21 mouse cellular contexts compared by ENCODE assay signal in the genomic region with DNA sequence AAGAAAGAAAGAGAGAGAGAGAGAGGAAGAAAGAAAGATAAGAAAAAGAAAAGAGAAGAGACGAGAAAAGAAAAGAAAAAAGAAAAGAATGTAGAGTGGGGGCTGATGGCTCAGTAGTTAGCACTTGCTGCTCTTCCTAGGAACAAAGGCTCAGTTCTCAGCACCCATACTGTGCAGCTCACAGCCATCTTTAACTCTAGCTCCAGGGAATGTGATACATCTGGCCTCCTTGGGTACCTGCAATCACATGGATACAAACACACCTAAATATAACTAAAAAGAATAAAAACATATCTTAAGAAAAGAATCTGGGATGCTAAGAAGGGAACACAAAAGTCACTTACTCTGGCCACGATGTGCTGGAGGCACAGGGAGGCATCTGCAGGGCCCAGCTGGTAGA. TPM values are rescaled to one million over a fixed set of nuclear protein-coding genes. Genes with fewer than 3 reads are reported as not detected.
DNase-seq lines count a peak whose midpoint lies in the region; ATAC-seq and TF ChIP-seq lines count a peak whose summit lies in the region.
"Had no signal": no experiment of that assay in that cellular context is flagged by ENCODE, and none has a peak within 500 bp of the region (broad histone marks: within the 10 kb centered on the region; RNA-seq: fewer than 3 reads in every experiment).

No protein-coding gene starts in this region.

- peak; percentile 56 for DNase-seq in heart, adult 11 months
- DNase-seq in ES-E14 (ENCODE audit: low read depth, low spot score) (no peak), ZHBTc4 (ENCODE audit: low read depth, low spot score) (peak; percentile 44)
- DNase-seq in thymus, postnatal 4 days = no peak
- no peak for DNase-seq in frontal cortex, postnatal 14 days (ENCODE audit: low spot score in 2 of 2)
- DNase-seq: B cell, adult 2 months; cerebellum, adult 8-10 months; cerebellum, adult 9-11 months; forebrain, postnatal 0 days had no signal

- in situ Hi-C loops in ES-E14 (cut with MboI; ENCODE audit: low sequenced_read_pairs in 2 of 2, unreplicated experiment in 2 of 2) = no loop called here

- no peaks in the 10 kb centered on the region for H3K9me3 ChIP-seq in heart, embryonic 11.5 days (replicated peaks; ENCODE audit: control insufficient read depth, low read length)
- H3K9me3 ChIP-seq in ES-E14 (ENCODE audit: control insufficient read depth, insufficient read depth, low read depth, low read length) = no peaks in the 10 kb centered on the region
- H3K9me3 ChIP-seq: embryonic facial prominence, embryonic 12.5 days; forebrain, embryonic 13.5 days; forebrain, embryonic 15.5 days had no signal

- no peak overlapping the region for H3K4me2 ChIP-seq in heart, embryonic 11.5 days
- H3K4me2 ChIP-seq: embryonic facial prominence, embryonic 12.5 days; forebrain, embryonic 13.5 days; forebrain, embryonic 15.5 days had no signal

- H3K4me1 ChIP-seq in heart, embryonic 11.5 days (ENCODE audit: control insufficient read depth, insufficient read depth, low read length) = no peaks in the 10 kb centered on the region
- peaks cover 11 to 13% of the 10 kb centered on the region in 2 experiments for H3K4me1 ChIP-seq in ES-E14 (ENCODE audit: control insufficient read depth in 2 of 2, insufficient read depth in 2 of 2, low read length in 2 of 2, poor library complexity in 1 of 2)
- H3K4me1 ChIP-seq: embryonic facial prominence, embryonic 12.5 days; forebrain, embryonic 13.5 days; forebrain, embryonic 15.5 days had no signal

- no peaks in the 10 kb centered on the region for H3K36me3 ChIP-seq in heart, embryonic 11.5 days (ENCODE audit: control insufficient read depth, insufficient read depth, low read length)
- H3K36me3 ChIP-seq in ES-E14 (ENCODE audit: control insufficient read depth, insufficient read depth, low read length, poor library complexity, severe bottlenecking) = peaks cover 3% of the 10 kb centered on the region; the same call in 1 of the 2 replicates
- H3K36me3 ChIP-seq: embryonic facial prominence, embryonic 12.5 days; forebrain, embryonic 15.5 days had no signal

- no peak overlapping the region for H3K27ac ChIP-seq in heart, embryonic 11.5 days (ENCODE audit: low read depth, low read length)
- H3K27ac ChIP-seq in ES-E14 (ENCODE audit: insufficient read depth, low read depth, low read length, poor library complexity, severe bottlenecking) = peak overlapping the region; percentile 96
- H3K27ac ChIP-seq: embryonic facial prominence, embryonic 12.5 days; forebrain, embryonic 13.5 days; forebrain, embryonic 15.5 days had no signal

- WGBS in heart, embryonic 11.5 days (ENCODE audit: insufficient replicate concordance) = 78% methylated on average over 2 of the region's 2 CpGs

- no peak overlapping the region for H3K9ac ChIP-seq in heart, embryonic 11.5 days (ENCODE audit: low read depth, low read length)
- peak overlapping the region; percentile 72 for H3K9ac ChIP-seq in ES-E14 (ENCODE audit: insufficient read depth, low read depth, low read length, poor library complexity, severe bottlenecking)
- H3K9ac ChIP-seq: embryonic facial prominence, embryonic 12.5 days; forebrain, embryonic 13.5 days; forebrain, embryonic 15.5 days; forebrain, postnatal 0 days had no signal

- H3K27me3 ChIP-seq in heart, embryonic 11.5 days (ENCODE audit: control insufficient read depth, insufficient read depth, low read length) = no peaks in the 10 kb centered on the region
- H3K27me3 ChIP-seq: CH12.LX; embryonic facial prominence, embryonic 12.5 days; forebrain, embryonic 13.5 days; forebrain, embryonic 15.5 days had no signal

- H3K4me3 ChIP-seq in heart, embryonic 11.5 days (ENCODE audit: low read depth, low read length) = no peak overlapping the region
- H3K4me3 ChIP-seq in ES-E14 (ENCODE audit: insufficient read depth in 1 of 2, low read depth in 1 of 2, low read length in 2 of 2, poor library complexity in 1 of 2, severe bottlenecking in 1 of 2) = peak overlapping the region; percentile 14 to 54
- H3K4me3 ChIP-seq: embryonic facial prominence, embryonic 12.5 days; forebrain, embryonic 13.5 days; forebrain, embryonic 15.5 days had no signal

- ATAC-seq in heart, embryonic 11.5 days (replicated peaks; ENCODE audit: insufficient number of reproducible peaks, low FRiP score, low TSS enrichment) = no peak
- ATAC-seq: CD4-positive, CD25-positive, alpha-beta regulatory T cell, adult 4 months; forebrain, embryonic 13.5 days; forebrain, embryonic 15.5 days; forebrain, postnatal 0 days had no signal

TF ChIP-seq in ES-E14, 5 proteins besides CTCF, POLR2A, EP300 and RAD21:
- TF ChIP-seq ZC3H11A (IDR thresholded peaks at IDR 0.05; ENCODE audit: borderline replicate concordance, low read depth, low read length) (no peak), MAFK (IDR thresholded peaks at IDR 0.05; ENCODE audit: insufficient read depth, low read depth, low read length) (no peak), ZNF384 (IDR thresholded peaks at IDR 0.05; ENCODE audit: low read depth, low read length) (no peak), CHD2 (IDR thresholded peaks at IDR 0.05; ENCODE audit: low read depth, low read length) (no peak), HCFC1 (IDR thresholded peaks at IDR 0.05; ENCODE audit: borderline replicate concordance, insufficient read depth, low read length) (no peak)

RNA-seq across cellular contexts. Expression of a gene that starts 10.9 kb away (rescaled TPM):
- polyA plus RNA-seq in heart, embryonic 11.5 days (2014; fragmentation: Nextera tagmentation; extraction: Ambion mirVana) = 0.31 TPM in 1 of 2 replicates, not detected in the other
- total RNA-seq in ES-E14 (2012; rRNA removed) = 2.4 and 2.9 TPM in 2 replicates
- total RNA-seq: CH12.LX; common myeloid progenitor, adult 5-6 weeks; forebrain, postnatal 0 days had no signal
- polyA plus RNA-seq: adrenal gland, adult 2 months; brain, embryonic 14.5 days; CD4-positive, CD25-positive, alpha-beta regulatory T cell, adult 4 months; embryonic facial prominence, embryonic 12.5 days; embryonic facial prominence, embryonic 14.5 days; forebrain, embryonic 13.5 days; forebrain, embryonic 15.5 days had no signal

RNA-seq across cellular contexts. Expression of a gene that starts 20.7 kb away (rescaled TPM):
- polyA plus RNA-seq in heart, embryonic 11.5 days (2014; fragmentation: Nextera tagmentation; extraction: Ambion mirVana) = 12.8 and 14.9 TPM in 2 replicates
- total RNA-seq in ES-E14 (2012; rRNA removed) = 8.4 and 16.7 TPM in 2 replicates

RNA-seq across cellular contexts. Expression of a gene that starts 20.8 kb away (rescaled TPM):
- 491 and 516 TPM in 2 replicates for polyA plus RNA-seq in heart, embryonic 11.5 days (2014; fragmentation: Nextera tagmentation; extraction: Ambion mirVana)
- 793 and 920 TPM in 2 replicates for total RNA-seq in ES-E14 (2012; rRNA removed)

RNA-seq across cellular contexts. Expression of a gene that starts 21.6 kb away (rescaled TPM):
- 0.10 TPM in 1 of 2 replicates, not detected in the other for polyA plus RNA-seq in heart, embryonic 11.5 days (2014; fragmentation: Nextera tagmentation; extraction: Ambion mirVana)
- total RNA-seq in ES-E14 (2012; rRNA removed) = 3.4 and 4.6 TPM in 2 replicates
- total RNA-seq: common myeloid progenitor, adult 5-6 weeks; MEL had no signal
- polyA plus RNA-seq: CD4-positive, CD25-positive, alpha-beta regulatory T cell, adult 4 months; forebrain, embryonic 11.5 days had no signal

RNA-seq across cellular contexts. Expression of a gene that starts 48.7 kb away (rescaled TPM):
- 106 and 118 TPM in 2 replicates for polyA plus RNA-seq in heart, embryonic 11.5 days (2014; fragmentation: Nextera tagmentation; extraction: Ambion mirVana)
- total RNA-seq in ES-E14 (2012; rRNA removed) = 147 and 226 TPM in 2 replicates

Comparison
In these comparisons a context has a peak if more than half of its experiments do, and no peak if none do; other contexts are left out.
1. DNase-seq: peak in heart, adult 11 months (single experiment) and ZHBTc4 (single experiment); none in ES-E14 (single experiment), thymus, postnatal 4 days (single experiment) and frontal cortex, postnatal 14 days (0 of 2).